Mouse (Mus musculus): ENCODE results near the gene Ell3.
"Not testable (repeated sequence)": the region's sequence is repeated elsewhere in the genome, so short reads cannot be mapped to it uniquely, and the experiment has no call there.

DNA sequence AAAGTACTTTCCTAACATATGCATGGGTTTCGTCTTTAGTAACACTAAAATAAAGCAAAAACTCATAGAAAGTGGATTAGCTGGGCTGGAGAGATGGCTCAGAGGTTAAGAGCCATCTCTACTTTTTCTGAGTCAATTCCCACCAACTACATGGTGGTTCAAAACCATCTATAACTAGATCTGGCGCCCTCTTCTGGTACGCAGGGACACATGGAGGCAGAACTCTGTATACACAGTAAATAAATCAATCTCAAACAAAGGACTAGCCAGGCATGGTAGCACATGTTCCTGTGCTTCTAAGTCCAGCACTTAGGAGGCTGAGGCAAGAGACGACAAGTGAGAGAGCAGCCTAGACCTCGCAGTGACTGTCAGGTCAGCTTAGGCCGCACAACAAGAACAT lies 24.9 kb upstream of the Ell3 start:
- TF ChIP-seq POLR2A (IDR thresholded peaks at IDR 0.05; ENCODE audit: low read depth, low read length); CTCF (conservative IDR thresholded peaks at IDR 0.05; ENCODE audit: insufficient read depth, insufficient read length, low read depth, low read length): not testable (repeated sequence)

Measured in kidney, adult 2 months (tissue).